Mouse (Mus musculus) left cerebral cortex, postnatal 14 days (tissue): ENCODE results near the gene Noxo1. TPM values are rescaled to one million over a fixed set of nuclear protein-coding genes. Genes with fewer than 3 reads are reported as not detected.

ENCODE experiments used
- DNase-seq, 2 experiments: peaks; one replicate each; pipeline ENCODE4 v3.0.0; 2021 to 2022; ENCODE audit warnings: low spot score in 2 of 2, mixed read lengths in 1 of 2
- intact Hi-C: fragments of 180-260 bp; cut with DNase I; formaldehyde crosslinking; loops from one replicate; pipeline ENCODE4 v1.15.1; 2025
- total RNA-seq, 2 experiments: library from RNA; stranded (reverse); gene quantifications; 2 replicates each; pipeline ENCODE4 v1.2.3; 2021

The Noxo1 gene
- total RNA-seq, 2 experiments from 2014 or later: 2.5 to 3.6 TPM

DNA sequence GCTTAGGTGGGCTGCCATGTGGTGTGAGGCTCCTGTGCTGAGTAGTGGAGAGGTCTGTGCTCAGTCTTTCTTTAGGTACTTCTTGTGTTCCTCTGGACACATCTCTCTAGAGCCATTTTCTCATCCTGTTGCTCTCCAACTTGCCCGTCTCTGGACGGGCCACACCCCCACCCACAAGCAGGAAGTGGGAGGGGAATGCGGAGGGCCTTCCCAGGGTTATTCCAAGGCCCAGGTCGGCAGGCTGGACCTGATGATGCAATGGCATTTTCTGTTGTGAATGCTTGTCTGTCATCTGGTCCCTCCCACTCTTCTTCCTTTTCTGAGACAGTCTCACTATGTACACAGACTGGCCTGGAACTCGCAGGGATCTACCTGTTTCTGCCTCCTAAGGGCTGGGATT lies 23.9 kb upstream of the Noxo1 start:
- DNase-seq: no peak
- intact Hi-C loops: no loop called here

DNA sequence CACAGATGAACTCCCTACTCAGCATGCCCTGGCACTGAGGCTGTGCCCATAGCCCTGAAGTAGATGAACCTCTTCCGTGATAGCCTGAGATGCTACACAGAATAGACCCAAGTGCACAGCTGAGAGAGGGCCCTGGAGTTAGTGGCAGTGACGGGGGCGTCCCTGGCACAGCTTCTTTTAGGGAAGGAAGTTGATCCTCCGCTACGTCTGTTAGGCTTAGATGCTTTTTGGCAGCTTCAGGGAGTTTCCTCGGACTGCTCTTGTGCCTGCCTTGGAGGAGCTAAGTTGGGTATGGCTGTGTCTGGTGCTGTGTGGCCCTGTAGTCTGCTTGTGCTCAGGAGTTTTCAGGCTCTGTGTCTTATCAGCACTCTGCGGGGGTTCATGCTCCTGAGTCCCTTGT lies 21.8 kb upstream of the Noxo1 start:
- intact Hi-C loops: no loop called here
- DNase-seq: peak; percentile 49 to 53

DNA sequence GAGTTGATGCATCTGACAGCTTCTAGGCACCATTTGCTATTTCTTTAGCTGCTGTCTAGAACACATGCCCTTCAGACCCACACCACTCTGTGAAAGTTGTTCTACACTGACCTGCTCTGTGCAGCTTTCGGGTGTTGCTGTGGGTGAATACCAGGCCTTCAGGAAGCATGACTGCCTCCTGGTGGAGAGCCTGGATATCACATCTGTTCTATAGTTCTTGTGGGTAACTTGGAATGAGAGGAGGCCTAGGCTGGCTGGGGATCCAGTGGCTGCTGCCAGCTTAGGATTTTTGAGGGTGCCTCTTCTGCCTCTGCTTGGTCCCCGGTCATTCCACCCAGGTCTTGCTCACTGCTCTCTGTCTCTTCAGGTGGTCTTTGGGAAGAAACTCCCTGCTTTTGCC lies 19.8 kb upstream of the Noxo1 start:
- intact Hi-C loops: no loop called here
- peak; percentile 75 to 87 for DNase-seq

DNA sequence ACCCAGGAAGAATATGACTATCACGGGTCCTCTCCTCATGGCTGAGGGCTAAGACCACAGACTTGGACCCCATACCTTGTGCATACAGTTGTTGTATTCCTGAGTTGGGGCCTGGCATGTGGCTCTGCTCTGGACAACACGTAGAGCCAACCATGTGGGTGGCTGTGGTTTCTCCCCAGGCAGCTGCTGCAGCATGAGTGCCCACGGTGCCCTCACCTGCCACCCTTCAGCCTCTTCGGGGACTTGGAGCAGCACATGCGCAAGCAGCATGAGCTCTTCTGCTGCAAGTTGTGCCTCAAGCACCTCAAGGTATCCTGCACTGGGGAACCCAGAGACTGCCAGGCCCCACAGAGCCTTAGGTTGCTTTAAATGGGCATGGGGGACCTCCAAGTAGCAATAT lies 19.2 kb upstream of the Noxo1 start:
- intact Hi-C loops: no loop called here
- DNase-seq: no peak

DNA sequence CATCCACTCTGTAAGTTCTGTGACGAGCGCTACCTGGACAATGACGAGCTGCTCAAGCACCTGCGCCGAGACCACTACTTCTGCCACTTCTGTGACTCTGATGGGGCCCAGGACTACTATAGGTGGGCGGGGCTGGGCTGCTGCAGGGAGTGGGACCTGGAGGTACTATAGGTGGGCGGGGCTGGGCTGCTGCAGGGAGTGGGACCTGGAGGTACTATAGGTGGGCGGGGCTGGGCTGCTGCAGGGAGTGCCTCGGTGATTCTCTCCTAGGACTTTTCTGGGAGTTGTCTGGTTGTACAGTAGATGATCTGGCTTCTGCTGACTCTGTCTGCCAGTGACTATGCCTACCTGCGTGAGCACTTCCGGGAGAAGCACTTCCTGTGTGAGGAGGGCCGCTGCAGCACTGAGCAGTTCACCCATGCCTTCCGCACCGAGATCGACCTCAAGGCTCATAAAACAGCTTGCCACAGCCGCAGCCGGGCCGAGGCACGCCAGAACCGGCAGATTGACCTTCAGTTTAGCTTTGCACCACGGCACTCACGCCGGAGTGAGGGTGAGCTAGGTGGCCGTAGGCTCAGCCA lies 18.4 kb upstream of the Noxo1 start:
- intact Hi-C loops: no loop called here
- no peak for DNase-seq

DNA sequence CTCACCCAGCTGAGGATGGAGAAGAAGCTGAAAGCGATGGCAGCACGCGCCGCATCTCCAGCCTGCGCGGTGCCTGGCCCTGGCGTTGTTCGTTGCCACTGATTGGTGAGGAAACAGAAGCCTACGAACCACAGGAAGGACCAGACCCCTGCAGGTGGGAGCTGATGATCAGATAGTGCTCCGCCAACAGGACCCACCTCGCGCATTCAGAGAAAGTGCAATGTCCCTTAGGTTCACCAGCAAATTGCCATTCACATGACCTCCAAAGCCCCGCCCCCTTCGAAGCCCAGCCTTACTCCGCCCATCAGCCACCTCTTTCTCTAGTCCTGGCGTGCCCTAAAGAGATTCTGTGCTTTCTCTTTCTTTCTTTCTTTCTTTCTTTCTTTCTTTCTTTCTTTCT lies 9.5 kb upstream of the Noxo1 start:
- intact Hi-C loops: no loop called here
- no peak for DNase-seq

DNA sequence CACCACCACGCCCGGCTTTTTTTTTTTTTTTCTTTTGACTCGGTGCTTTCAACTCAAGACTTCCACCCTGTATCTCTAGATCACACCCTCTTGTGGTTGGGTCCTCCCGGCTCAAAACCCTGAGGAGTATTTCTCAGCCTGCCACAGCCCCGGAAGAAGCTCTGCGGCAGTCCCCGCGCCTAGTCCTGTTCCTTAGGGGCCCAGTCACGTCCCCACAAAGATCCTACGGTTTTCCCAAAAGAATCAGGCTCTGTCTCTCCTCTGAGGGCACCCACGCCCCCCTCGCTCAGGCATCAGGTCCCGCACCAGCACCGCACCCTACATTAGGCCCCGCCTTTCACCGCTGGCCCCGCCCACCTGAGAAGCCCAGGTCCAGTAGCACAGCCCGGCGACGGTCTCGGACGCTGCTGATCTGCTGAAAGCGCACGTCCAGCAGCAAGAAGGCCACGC lies 8.9 kb upstream of the Noxo1 start:
- no peak for DNase-seq
- intact Hi-C loops: no loop called here

DNA sequence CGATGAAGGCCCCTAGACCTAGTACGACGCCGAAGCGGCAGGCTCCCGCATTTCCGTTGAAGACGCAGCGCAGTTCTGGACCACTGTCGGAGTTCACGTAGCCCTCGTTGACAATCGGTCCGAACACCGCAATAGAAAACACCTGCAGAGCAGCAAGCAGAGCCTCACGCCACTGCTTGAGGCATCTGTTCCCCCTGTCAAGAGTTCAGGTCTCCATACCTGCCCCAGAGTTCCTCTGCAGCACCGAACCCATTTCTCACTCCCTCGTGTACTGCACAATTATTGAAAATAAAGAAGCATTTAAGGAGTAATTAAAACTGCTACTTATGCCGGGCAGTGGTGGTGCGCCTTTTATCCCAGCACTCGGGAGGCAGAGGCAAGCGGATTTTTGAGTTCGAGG lies 8.4 kb upstream of the Noxo1 start:
- no peak for DNase-seq

DNA sequence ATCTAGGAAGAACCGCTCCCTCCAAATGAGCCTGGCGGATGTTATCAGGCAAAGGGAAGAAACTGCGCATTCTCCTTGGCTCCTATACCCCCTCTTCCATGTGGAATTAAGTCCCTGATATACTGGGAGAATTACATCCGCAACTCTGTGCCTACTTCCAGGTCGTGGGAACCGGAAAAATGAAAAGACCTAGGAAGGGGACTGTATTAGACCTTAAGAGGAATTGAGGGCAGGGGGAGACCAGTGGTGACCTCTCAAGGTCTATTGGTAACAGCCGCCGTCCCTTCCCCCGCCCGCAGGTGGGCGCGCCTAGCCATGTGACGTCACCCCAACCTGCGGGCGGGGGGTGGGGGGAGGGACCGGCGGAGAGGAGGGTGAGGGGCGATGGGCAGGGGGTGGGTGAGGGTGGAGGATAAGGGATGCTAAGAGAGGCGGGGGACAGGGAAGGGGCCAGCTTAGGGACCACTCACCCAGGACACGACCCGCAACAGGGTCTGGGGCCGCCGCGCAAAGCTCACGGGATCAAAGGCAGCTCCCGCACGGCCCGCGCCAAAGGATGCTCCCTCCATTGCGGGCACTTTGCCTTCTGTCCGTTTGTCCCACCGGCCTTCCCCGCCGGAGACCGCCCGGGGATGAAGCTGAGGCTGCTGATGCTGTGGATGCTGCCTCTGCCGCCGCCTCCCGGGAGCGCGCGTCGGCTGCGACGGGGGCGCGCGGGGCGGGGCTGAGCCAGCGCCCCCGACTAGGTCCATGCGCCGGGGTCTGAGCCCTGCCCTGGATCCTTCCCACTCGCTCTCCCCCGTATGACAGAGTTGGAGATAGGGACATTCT lies 6.6 kb upstream of the Noxo1 start, which contains the start of gene Syngr3:
Gene Syngr3 (minus strand): TSS at position 705 of the 831 bp plus-strand sequence.
- peak in 1 of 2 experiments; percentile 41 for DNase-seq
- intact Hi-C loops: no loop called here

More for the DNA sequence above, 8.4 kb upstream of the Noxo1 start:
- intact Hi-C loops: no loop called here

DNA sequence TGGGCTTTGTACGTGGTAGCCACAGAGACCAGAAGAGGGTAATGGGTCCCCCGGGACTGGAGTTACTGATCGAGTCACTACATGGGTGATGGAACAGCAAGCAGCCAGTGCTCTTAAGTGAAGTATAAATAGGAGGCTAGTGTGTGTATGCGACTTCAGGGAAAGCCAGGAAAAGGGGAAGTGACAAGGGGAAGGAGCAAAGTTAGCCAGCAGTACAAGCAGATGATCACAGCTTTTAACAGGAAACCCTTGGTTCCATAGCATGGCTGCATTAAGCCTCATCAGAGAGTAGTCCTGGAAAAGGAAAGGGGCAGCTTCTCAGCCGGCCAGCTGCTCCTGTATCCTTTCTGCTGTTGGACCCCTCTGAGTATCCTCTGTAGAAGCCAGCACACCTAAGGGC lies 3.6 kb upstream of the Noxo1 start:
- intact Hi-C loops: no loop called here
- DNase-seq: no peak

DNA sequence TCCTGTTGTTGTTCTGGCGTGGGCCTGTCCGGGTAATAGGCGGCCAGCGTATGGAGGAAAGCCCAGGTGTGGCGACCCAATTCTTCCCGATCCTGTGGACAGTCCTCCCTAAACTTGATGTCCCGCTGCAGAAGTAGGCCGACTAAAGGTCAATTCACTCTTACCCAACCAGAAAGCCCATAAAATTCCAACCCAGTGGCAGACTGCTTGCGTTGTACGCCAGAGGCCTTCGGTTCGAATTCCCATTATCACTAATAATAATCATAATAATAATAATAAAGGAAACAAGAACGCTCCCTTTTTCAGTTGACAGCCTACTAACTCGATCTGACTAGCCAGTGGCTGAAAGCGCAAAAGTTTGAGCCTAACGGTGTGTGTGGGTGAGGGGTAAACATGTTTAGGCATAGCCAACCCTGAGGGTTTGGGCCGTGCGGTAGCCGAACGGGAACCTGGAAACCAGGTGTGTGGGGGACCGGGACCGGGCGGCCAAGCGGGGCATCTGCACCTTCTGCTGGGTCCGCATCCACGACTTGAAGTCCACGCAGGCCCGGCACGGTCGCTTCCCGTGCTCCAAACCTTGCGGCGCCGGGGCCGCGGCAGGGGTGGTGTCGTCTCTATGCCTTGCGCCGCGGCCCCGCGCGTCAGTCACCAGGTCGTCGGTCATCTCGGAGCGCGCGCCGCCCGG lies 566 bp upstream of the Noxo1 start:
- intact Hi-C loops: no loop called here
- DNase-seq: no peak

DNA sequence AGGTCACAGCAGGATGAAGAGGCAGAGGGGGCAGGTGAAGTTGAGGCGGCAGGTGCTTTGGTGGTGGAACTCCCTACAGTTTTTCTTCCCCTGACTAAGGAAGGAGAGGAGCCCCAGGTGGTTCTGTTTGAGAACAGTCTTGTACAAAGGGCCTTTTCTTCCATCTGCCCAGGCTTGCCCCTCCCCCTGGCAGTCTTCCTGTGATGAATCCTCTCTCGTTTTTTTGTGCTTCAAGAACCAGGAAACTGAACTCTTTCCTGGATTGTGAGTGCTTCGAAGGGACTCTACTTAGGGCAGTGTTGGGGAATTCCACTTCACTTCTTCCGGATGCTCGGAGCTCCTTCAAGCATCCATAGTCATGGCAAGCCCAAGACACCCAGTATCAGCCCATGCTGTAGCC lies 2.0 kb downstream of the Noxo1 start:
- DNase-seq: peak in 1 of 2 experiments; percentile 52
- intact Hi-C loops: no loop called here

DNA sequence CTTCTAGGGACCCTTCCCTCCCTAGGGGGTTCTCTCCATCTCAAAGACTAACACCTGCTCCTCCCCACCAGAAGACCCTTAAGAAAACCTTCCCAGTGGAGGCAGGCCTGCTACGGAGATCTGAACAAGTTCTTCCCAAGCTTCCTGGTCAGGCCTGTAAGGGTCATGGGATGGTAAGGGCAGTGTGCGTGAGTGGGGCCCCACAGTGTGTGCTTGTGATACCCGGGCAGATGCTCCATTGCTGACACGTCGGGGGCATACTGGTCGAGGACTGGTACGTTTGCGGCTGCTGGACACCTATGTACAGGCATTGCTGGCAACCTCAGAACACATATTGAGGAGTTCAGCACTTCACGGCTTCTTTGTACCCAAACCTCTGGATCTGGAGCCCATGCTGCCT lies 2.7 kb downstream of the Noxo1 start:
- no peak for DNase-seq
- intact Hi-C loops: no loop called here

DNA sequence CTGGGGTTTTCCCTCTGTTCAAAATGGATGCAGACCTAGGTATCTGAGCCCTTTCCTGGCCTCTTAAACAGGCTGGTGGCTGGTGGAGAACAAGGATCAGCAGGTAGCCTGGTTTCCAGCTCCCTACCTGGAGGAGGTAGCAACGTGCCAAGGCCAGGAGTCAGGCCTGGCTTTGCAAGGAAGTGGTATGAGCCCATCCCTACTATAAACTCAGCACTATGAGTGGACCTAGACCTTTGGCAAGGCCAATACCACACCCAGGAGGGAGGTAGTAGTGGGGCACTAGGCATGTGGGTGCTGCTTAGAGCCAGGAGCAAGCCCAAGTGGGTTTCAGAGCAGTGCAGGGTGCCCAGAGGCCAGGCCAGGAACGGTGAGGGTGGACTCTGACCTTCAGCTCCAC lies 3.4 kb downstream of the Noxo1 start:
- intact Hi-C loops: no loop called here
- DNase-seq: no peak

DNA sequence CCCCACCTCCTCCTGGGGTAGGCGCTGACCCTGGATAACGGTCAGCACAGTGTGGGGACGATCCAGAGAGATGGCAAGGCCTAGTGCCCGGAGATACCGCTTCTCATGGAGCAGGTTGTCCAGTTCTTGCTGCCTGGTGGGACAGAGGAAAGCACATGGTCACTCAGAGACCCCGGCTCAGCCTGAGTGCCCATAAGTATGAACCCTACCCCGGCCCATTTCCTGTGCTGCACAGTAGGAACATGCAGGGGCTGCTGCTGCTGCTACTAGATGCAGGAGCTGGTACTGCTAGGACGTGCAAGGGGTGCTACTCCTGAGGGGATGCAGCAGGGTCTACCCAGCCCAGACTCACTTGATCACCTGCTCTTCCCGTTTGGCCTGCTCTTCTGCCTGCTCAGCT lies 5.2 kb downstream of the Noxo1 start:
- no peak for DNase-seq
- intact Hi-C loops: no loop called here

DNA sequence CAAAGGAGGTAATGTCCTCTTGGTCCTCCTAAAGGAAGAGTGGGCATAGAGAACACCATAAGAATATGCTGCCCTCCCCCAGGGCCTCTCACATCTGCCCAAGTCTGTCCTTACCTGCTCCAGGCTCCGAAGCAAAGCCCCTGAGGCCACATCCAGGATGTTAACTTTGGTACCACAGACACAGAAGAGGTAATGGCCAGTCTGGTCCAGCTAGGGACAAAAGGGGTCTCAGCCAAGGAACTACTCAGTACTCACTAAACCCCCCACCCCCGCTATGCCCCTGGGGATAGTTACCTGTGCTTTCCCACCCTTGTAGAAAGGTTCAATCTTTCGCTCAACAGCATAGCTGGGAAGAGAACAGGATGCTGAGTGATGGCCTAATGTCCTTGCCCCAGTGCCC lies 9.8 kb downstream of the Noxo1 start:
- intact Hi-C loops: no loop called here
- DNase-seq: no peak

DNA sequence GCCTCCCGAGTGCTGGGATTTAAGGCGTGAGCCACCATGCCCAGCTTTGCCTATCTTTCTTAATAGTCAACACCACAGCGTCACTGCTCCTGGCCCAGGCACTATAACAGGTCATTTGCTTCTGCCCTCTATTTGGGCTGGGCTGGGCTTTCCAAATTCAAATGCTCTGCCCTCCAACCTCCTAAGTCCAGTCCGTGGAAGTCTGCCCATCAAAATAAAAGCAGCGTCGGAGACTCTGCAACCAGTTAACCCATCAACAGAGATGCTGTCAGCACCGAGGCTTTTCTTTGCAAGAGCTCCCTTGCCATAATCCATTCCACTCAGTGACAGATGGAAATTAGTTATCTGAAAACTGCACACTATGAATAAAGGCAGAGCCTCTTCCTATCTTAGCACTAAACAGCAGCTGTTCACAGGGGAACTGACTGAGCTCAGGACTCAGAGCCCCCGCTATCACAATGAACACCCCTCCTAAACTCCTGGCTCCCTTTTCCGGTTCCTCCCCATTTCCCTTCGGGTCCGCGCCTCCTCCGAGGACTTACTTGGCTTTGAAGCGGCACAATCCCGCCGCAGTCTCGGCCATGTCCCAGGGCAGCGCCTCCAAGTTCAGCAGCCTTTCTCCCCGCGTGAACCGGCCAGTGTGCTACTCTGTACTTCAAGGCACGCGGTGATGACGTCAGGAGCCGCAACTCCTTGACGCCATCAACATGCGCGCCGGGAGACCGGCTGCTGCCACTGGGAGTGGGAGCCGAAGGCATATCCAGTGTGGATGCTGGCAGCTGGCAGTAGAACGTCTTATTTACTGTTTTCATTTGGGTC lies 11.2 kb downstream of the Noxo1 start, which contains the start of gene Tbl3:
Gene Tbl3 (minus strand): TSS at position 679 of the 819 bp plus-strand sequence.
- peak; percentile 94 to 97 for DNase-seq
- intact Hi-C loops: loop anchor here (1.0 kb wide), 1 partner anchor 12 kb away; no protein-coding TSS in a partner anchor

DNA sequence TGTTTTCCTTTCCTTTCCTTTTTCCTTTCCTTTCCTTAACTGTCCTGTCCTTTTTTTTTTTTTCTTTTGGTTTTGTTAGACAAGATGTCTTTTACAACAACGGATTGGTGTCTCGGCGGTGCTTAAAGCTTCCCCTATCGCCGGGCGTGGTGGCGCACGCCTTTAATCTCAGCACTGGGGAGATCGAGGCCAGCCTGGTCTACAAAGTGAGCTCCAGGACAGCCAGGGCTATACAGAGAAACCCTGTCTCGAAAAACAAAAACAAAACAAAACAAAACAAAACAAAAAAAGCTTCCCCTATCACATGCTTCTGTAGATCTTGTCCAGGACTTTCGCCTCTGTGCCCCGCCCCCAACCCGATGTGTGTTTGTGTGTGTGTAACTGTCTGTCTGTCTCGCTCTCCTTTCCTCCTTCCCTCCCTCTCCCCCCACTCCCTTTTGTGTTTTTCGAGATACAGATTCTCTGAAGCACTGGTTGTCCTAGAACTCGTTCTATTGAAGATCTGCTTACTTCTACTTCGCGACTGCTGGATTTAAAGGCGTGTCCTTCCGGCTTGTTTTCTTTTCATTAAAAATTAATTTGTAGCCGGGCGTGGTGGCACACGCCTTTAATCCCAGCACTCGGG lies 11.9 kb downstream of the Noxo1 start:
- intact Hi-C loops: loop anchor here (1.0 kb wide), 1 partner anchor 11 kb away; no protein-coding TSS in a partner anchor
- DNase-seq: no peak

DNA sequence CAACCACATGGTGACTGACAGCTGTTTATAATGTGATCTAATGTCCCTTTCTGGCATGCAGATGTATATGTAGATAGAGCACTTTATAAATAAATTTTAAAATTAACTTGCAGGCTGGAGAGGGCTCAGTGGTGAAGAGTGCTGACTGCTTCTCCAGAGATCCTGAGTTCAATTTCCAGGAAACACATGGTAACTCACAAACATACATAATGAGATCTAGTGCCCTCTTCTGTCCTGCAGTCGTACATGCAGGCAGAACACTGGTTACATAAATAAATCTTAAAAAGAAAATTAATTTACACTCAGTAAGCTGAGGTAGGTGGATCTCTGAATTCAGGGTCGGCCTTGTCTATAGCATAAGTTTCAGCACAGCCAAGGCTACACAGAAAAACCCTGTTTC lies 12.6 kb downstream of the Noxo1 start:
- no peak for DNase-seq
- intact Hi-C loops: no loop called here
